Mouse (Mus musculus): ENCODE results near the gene Rps2.

DNA sequence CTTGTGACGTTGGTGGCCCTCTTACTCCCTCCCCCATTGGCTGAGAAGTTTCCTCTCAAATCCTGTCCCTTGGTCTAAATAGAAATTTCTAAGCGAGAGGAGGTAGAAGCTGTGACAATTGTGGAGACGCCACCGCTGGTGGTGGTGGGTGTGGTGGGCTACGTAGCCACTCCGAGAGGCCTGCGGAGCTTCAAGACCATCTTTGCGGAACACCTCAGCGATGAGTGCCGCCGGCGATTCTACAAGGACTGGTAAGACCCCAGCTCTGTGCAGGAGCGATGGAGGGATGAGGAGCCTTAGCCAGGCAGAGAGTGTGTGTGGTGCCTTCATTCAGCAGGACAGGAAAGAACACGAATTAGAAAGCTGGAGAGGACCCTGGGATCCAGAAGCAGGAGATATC, 12.9 kb downstream of the Rps2 start:
- TF ChIP-seq POLR2A (IDR thresholded peaks at IDR 0.05; ENCODE audit: borderline replicate concordance, low read depth, low read length) (no peak), CTCF (IDR thresholded peaks at IDR 0.05; ENCODE audit: low read depth, low read length) (no peak)
